Mouse (Mus musculus) layer of hippocampus, postnatal 10 days (tissue): Measurements from ENCODE around the gene Tecpr2. TPM values are rescaled to one million over a fixed set of nuclear protein-coding genes. Genes with fewer than 3 reads are reported as not detected.
"Not testable (repeated sequence)": the region's sequence is repeated elsewhere in the genome, so short reads cannot be mapped to it uniquely, and the experiment has no call there.

Experiments
- DNase-seq, 2 experiments: peaks; one replicate each; pipeline ENCODE4 v3.0.0; 2021; ENCODE audit warnings: low spot score in 2 of 2
- long read RNA-seq: library from polyadenylated mRNA; stranded (forward); transcript quantifications from one replicate; pipeline ENCODE4 v2.0.0, GENCODE M21; 2023
- total RNA-seq, 2 experiments: library from RNA; stranded (reverse); gene quantifications; 2 replicates each; pipeline ENCODE4 v1.2.3; 2021

Tecpr2 gene
- 10 to 100 TPM; 33.9 to 36.4 TPM for total RNA-seq
- long read RNA-seq, partial matches to known transcripts = 0 of 5 reads
- long read RNA-seq, other reads (novel, unspliced or antisense) = 5 of 5 reads

- peak; percentile 91 to 93 for DNase-seq
Measured at GRCm38 (mm10) chr12:110889036-110890020, at the start of gene Tecpr2, which contains the start of gene Cinp. TSS of gene Tecpr2 (plus strand) at chr12:110889264. TSS of gene Cinp (minus strand) at chr12:110889145.

DNA sequence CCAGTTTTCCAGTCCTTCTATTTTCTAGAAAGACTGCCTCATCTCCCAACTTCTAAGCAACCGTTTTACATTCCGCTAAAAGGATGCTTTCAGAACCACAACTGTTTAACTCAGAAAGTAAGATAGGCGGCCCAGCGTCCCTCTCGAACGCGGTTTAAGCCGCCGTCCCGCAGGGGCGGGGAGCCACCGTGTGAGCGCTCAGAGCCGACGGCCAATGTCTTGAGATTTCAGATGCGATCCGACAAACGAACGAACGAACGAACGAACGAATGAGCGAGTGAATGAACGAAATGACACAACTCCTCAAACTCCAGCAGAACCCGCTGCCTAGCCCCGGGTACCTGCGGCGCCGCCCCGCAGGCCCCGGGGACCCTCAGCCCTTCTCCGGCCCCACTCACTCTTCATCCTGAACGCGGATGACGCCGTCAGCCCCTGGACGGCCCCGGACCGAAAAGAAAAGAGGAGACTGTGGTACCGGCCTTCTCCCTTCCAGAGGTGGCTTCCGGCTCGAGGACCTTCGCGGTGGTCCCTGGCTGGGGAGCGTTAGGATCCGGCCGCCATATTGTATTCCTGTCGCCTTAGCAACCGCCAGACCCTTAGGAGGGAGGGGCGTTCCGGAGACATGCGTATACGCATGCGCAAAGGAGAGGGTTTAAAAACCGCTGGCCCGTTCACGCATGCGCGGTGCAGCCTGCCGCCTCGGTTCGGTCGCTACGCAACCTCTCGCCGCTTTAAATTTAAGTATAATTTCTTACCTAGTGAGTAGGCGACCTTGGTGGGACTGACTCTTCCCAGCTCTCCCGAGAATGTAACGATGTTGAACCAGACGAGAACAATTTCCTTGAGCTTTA, 48.5 kb upstream of the Tecpr2 start, which contains the start of gene Mok:
Gene Mok (minus strand): TSS at position 592 of the 851 bp plus-strand sequence.
- peak; percentile 99 for DNase-seq

GRCm38 (mm10) chr12:110841731-110842493, 47.2 kb upstream of the Tecpr2 start:
- DNase-seq = no peak

DNA sequence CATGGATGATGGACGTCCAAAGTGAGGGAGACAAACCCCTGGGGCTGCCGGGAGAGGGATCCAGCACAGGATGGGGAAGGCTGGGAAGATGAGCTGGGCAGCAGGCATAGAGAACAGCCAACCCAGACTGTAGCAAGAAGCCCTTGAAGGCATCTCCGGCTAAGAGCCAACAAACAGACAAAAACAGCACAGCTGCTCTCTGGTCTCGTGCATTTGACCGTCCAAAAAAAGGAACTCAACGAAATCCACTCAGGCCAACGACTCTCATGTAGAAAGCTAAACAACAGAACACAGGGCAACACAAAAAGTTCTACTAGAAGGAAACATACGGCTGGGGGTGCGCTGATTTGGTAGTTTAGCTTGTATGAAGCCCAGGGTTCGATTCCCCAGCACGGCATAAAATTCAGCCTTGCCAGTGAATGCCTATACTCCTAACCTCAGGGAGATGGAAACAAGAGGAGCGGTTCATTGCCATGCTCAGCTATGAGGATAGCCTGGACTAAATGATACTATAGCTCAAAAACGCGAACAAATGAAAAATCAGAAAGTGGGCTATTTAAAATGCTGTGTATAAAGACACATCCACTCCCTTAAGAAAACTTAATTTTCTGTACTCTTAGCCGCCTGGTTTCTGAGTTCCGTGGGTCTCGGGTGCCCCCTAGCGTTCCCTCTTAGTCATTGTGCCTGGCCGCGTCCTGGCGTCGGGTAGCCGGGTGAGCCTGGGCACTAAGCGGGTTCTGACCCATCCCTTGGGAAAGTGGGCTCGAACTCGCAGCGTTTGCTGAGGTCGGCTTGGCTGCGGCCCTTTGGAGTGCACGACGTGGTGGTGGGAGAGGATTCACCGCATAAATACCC, 45.6 kb upstream of the Tecpr2 start:
- peak; percentile 90 for DNase-seq

GRCm38 (mm10) chr12:110844227-110845130, 44.6 kb upstream of the Tecpr2 start:
- peak in 1 of 2 experiments; percentile 32 for DNase-seq

DNA sequence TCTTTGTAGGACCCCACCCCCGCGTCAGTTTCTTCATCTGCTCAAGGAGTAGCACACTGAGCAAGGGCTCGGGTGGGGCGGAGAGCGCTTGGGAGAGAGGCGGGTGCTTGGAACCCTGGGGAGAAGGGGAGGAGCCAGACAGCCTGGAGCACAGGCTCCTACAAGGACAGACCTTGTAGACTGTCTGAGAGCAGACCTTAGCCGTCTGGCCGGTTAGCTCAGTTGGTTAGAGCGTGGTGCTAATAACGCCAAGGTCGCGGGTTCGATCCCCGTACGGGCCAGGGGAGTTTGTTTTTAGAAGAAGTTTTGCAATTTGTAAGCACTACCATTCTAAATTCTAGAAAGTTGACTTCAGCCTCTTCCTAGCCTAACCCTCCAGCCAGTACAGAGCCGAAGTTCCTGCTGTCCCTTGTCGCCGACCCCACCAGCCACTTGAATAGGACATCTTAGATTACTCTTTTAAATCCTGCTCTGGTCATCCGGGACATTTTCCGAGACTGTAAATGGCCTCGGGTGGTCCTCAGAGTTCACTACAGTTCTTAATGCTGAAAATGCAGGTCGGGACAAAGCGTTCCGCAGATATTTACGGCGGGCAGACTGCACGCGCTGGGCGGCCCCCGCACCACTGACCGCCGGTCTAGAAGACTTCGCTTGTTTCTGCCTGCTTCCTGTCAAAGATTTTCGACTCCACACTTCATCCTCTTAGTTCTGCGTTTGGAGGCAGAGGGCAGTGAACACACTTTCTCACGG, 43.8 kb upstream of the Tecpr2 start:
- DNase-seq = peak; percentile 79 to 81

GRCm38 (mm10) chr12:110846191-110846765, 42.8 kb upstream of the Tecpr2 start:
- DNase-seq = no peak

DNA sequence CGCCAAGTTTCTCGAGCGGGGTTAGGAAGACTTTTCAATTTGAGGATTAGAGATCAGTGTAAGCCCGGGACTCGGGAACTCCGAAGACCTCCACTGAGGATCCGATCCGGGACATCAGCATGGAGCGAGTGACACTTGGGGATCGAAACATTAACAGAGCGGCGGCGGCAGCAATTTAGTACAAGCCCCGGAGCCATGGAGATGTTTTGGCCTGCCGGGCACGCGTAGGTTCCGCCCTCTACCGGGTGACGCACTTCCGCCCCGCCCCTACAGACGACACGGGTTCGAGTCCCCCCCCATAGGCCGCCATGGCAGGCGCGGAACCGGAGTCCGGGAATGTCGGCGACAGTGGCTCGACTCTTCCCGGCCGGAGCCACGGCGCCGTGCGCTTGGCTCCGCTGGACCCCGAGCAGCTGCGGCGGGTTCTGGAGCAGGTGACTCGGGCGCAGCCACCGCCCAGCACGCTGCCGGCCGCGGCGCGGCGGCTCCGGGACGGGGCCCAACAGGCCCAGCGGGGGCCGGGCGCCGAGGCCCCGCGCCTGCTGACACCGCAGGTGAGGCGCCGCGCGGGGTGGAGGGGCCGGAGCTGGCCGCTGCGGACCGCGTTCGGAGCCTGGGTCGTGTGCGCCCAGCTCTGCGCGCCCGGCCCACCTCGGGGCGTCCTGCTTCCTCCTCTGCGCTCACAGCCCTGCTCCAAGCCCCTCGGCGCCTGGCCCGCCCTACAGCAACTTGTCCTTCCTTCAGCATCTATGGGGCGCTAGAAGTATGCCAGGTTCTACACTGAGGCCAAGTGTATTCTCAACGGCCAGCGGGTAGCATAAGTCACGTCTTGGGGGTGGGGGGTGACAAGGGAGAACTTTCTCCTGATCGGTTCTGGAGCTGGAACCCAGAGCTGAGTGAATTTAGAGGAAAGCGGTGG, 38.8 kb upstream of the Tecpr2 start, which contains the start of gene Zfp839:
Gene Zfp839 (plus strand): TSS at position 244 of the 919 bp plus-strand sequence.
- DNase-seq = peak; percentile 87 to 91

GRCm38 (mm10) chr12:110850929-110851256, 38.2 kb upstream of the Tecpr2 start:
- no peak for DNase-seq

GRCm38 (mm10) chr12:110851414-110851813, 37.6 kb upstream of the Tecpr2 start:
- DNase-seq = no peak

- no peak for DNase-seq
Measured at GRCm38 (mm10) chr12:110851923-110852322, 37.1 kb upstream of the Tecpr2 start.

DNA sequence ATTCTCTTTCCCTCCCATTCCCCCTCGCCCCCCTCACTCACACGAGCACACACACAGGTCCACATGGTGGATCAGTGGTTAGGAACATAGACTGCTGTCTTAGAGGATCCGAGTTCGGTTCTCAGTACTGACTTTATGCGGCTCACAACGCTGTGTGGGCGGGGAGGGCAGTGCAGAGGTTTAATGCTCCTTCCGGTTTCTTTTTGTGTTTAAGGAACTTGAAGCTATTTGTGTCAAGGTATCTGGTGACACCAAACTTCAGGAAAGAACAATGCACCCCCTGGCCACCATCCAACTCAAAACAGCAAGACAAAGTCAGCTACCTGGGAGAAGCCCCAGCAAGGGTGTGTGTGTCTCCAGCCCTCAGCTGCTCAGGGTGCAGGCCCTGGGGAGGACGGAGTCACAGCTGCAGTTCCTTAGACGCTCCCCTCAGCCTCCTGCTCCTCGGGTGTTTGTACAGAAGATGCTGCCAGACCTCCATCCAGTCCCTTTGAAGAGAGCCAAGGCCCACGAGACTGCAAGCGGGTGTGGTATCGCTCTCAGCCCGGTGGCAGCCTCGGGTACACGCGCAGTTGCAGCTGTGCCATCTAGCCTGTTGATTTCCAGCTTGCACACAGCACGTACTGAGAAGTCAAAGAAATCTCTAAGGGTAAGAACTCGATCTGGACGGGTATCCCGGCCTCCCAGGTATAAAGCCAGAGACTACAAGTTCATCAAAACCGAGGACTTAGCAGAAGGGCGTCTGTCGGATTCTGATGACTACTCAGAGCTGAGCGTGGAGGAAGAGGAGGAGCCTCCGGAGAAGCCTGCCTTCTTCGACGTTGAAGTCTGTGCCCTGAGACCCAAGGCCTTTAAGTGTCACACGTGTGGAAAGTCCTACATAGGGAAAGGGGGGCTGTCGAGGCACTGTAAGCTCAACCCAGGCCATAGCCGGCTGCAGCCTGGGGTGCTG, 34.0 kb upstream of the Tecpr2 start:
- DNase-seq = no peak

DNA sequence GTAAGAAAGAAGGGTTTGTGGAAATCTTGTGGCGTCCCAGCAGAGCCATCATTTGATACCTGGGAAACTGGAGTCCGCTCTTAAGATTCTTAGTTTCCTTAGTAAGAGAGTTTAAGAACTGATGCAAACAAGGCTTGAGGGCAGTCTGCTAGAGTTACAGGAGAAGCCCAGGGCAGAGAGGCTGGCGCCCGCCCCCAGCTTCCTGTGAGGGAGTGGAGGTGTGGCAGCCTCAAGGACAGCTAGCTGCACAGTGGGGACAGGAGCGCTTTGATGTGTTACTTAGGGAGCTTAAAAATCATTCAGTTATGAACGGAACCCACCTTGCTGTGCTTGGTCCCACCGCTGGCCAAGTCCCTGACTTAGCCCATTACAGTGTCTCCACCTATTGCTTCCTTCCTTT, 31.9 kb upstream of the Tecpr2 start:
- DNase-seq = no peak

DNA sequence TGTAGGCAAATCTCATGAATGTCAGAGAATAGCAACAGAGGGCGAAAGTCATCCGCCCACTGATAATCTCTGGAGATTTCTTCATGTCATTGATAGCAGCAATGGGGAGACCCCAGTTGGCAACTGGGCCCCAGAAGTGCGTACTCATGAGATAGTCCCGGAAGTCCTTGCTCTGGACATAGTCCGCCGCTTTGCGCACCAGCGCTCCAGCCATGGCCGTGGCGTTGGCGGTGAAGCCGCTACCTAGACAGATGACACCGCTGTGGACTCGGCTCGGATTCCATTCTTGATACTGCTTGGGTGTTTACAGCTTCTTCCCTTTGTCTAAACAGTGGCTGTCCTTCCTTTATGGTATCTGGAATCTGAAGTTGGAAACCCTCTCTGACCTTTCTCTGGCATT, 30.4 kb upstream of the Tecpr2 start:
- not testable (repeated sequence) for DNase-seq

DNA sequence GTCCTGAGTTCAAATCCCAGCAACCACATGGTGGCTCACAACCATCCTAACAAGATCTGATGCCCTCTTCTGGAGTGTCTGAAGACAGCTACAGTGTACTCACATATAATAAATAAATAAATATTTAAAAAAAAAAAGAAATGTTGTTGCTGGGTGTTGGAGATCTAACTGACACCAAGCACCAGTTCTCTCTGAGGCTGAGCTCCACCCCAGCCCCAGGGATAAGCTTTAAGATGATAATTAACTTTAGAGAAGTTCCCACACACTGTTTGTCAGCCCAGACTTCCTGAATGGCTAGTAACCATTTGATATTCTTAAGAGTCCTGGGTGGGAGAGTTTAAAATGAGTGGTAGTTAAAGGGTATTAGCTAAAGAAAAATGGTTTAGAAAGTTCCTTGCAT, 28.8 kb upstream of the Tecpr2 start:
- DNase-seq = no peak
